ENCODE assay signal across 28 mouse cellular contexts in the genomic region with DNA sequence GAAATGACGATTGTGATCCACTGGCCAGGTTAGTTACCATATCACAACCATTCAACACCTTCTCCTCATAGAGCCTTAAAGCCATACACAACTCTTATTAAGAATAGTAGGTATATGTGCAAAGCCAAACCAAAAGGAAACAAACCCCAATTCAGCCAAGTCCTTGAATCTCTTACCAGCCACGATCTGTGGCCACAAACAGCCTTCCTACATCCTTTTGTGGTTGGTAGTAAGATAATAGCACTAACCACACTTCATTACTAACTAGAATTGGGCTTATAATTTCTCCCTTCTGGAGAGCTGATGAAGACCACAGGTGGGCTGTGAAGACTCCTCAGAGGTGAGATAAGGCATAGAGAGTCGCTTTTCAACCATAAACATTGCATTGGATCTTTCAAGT.
"Had no signal": no experiment of that assay in that cellular context is flagged by ENCODE, and none has a peak within 500 bp of the region (broad histone marks: within the 10 kb centered on the region; RNA-seq: fewer than 3 reads in every experiment).

No protein-coding gene starts in this region.

- H3K4me2 ChIP-seq: embryonic facial prominence, embryonic 12.5 days; embryonic facial prominence, embryonic 13.5 days; embryonic facial prominence, embryonic 15.5 days; forebrain, embryonic 12.5 days; forebrain, embryonic 13.5 days; forebrain, embryonic 15.5 days had no signal

- H3K36me3 ChIP-seq: embryonic facial prominence, embryonic 10.5 days; embryonic facial prominence, embryonic 12.5 days; embryonic facial prominence, embryonic 13.5 days; embryonic facial prominence, embryonic 15.5 days; forebrain, embryonic 10.5 days; forebrain, embryonic 12.5 days; forebrain, embryonic 15.5 days; heart, embryonic 10.5 days had no signal

- H3K4me3 ChIP-seq: embryonic facial prominence, embryonic 10.5 days; embryonic facial prominence, embryonic 12.5 days; embryonic facial prominence, embryonic 13.5 days; embryonic facial prominence, embryonic 15.5 days; erythroblast, embryonic 14.5 days; forebrain, embryonic 10.5 days; forebrain, embryonic 12.5 days; forebrain, embryonic 13.5 days; forebrain, embryonic 15.5 days; gastrocnemius, adult 2 months; heart, adult 2 months; heart, embryonic 10.5 days had no signal

- ATAC-seq: forebrain, embryonic 13.5 days; forebrain, embryonic 14.5 days; forebrain, embryonic 15.5 days; forebrain, embryonic 16.5 days; forebrain, postnatal 0 days had no signal

- DNase-seq: cerebellum, adult 9-10 months; cerebellum, adult 9-11 months; cerebellum, postnatal 10 days; cerebellum, postnatal 14 days; cerebellum, postnatal 25 days; cerebellum, postnatal 36 days; embryo, embryonic 11 days; forebrain, postnatal 0 days; gastrocnemius, adult 2 months; gastrocnemius, postnatal 10 days; gastrocnemius, postnatal 14 days; gastrocnemius, postnatal 25 days; gastrocnemius, postnatal 36 days; heart, adult 11 months; heart, adult 18-20 months; heart, adult 2 months had no signal

- H3K27me3 ChIP-seq: embryonic facial prominence, embryonic 12.5 days; embryonic facial prominence, embryonic 13.5 days; embryonic facial prominence, embryonic 15.5 days; forebrain, embryonic 12.5 days; forebrain, embryonic 13.5 days; forebrain, embryonic 15.5 days had no signal
